Mouse (Mus musculus) bone marrow, adult 2 months (tissue): ENCODE results near the gene Olfr509. TPM values are rescaled to one million over a fixed set of nuclear protein-coding genes. Genes with fewer than 3 reads are reported as not detected.
"Not testable (repeated sequence)": the region's sequence is repeated elsewhere in the genome, so short reads cannot be mapped to it uniquely, and the experiment has no call there.

ENCODE experiments used
- H3K27ac ChIP-seq: fragments of 200-500 bp; 2 replicates; pipeline ENCODE4 v1.5.1; 2012; ENCODE audit warnings: low read depth, mild to moderate bottlenecking, control low read depth, inconsistent platforms, low read length; ENCODE audit not compliant: control insufficient read depth, poor library complexity, insufficient read depth
- H3K4me1 ChIP-seq: fragments of 200-500 bp; 2 replicates; pipeline ENCODE4 v1.6.1; 2011; ENCODE audit warnings: low read length; ENCODE audit not compliant: control insufficient read depth, insufficient read depth
- H3K4me3 ChIP-seq: fragments of 200-500 bp; replicated peaks from 2 replicates; pipeline ENCODE3; 2011; ENCODE audit warnings: mild to moderate bottlenecking, low read depth, low read length, control low read depth; ENCODE audit not compliant: control insufficient read depth
- CTCF ChIP-seq: fragments of 200-500 bp; IDR thresholded peaks from 2 replicates; pipeline ENCODE4 v1.5.1; 2011; ENCODE audit warnings: low read length, control low read depth; ENCODE audit not compliant: control insufficient read depth, insufficient read depth
- POLR2A ChIP-seq: fragments of 200-500 bp; IDR thresholded peaks from 2 replicates; pipeline ENCODE4 v1.6.1; 2011; ENCODE audit warnings: low read depth, mild to moderate bottlenecking, control low read depth, low read length, borderline replicate concordance; ENCODE audit not compliant: control insufficient read depth
- WGBS: fragments of 180-500 bp; shearing (Covaris S2); methylation state at CpG from one replicate; pipeline ENCODE4 v1.1.7; 2018; 5-methylcytosine and 5-hydroxymethylcytosine counted together
- polyA plus RNA-seq: library from polyadenylated mRNA; stranded (reverse); fragments of >200 nt; gene quantifications from 2 replicates; pipeline ENCODE4 v1.2.4, GENCODE M21; 2011; ENCODE audit warnings: low replicate concordance; ENCODE audit not compliant: missing spikeins, insufficient read depth, insufficient read length

Gene Olfr509
- polyA plus RNA-seq, 1 experiment, result not detected

GRCm38 (mm10) chr7:108610487-108610886, 41.2 kb downstream of the Olfr509 start, which contains the start of gene Olfr506:
Gene Olfr506 (plus strand): TSS chr7:108610787.
- TF ChIP-seq CTCF (no peak), POLR2A (no peak)

GRCm38 (mm10) chr7:108601916-108602315, 49.8 kb downstream of the Olfr509 start:
- not testable (repeated sequence) for H3K4me3 ChIP-seq, H3K4me1 ChIP-seq, H3K27ac ChIP-seq
- 71% methylated on average over 3 of the region's 3 CpGs for whole genome bisulfite sequencing

More at GRCm38 (mm10) chr7:108610487-108610886, 41.2 kb downstream of the Olfr509 start, which contains the start of gene Olfr506:
- H3K27ac ChIP-seq, result no peak within 1 kb of the TSS
- H3K4me1 ChIP-seq, result no peaks in the 10 kb centered on the region
- no peak within 1 kb of the TSS for H3K4me3 ChIP-seq

Other genes with a start within 250 kb of the Olfr509 start
- gene Olfr497, start 231.5 kb downstream of the Olfr509 start, polyA plus RNA-seq, result not detected in 2 replicates
- gene Olfr498, start 186.6 kb downstream of the Olfr509 start, polyA plus RNA-seq, result not detected in 2 replicates
- gene Olfr502, start 126.8 kb downstream of the Olfr509 start, polyA plus RNA-seq, result not detected in 2 replicates
- gene Olfr503, start 107.4 kb downstream of the Olfr509 start, polyA plus RNA-seq, result not detected in 2 replicates
- gene Olfr504, start 86.1 kb downstream of the Olfr509 start, polyA plus RNA-seq, result not detected in 2 replicates
- not detected in 2 replicates for gene Olfr506, start 41.1 kb downstream of the Olfr509 start, polyA plus RNA-seq
- gene Olfr507, start 30.1 kb downstream of the Olfr509 start, polyA plus RNA-seq, result not detected in 2 replicates
- gene Olfr508, start 21.9 kb downstream of the Olfr509 start, polyA plus RNA-seq, result not detected in 2 replicates
- not detected in 2 replicates for gene Olfr510, start 14.5 kb upstream of the Olfr509 start, polyA plus RNA-seq
- not detected in 2 replicates for gene Olfr512, start 61.4 kb upstream of the Olfr509 start, polyA plus RNA-seq
- gene Olfr513, start 99.1 kb upstream of the Olfr509 start, polyA plus RNA-seq, result not detected in 2 replicates
- not detected in 2 replicates for gene Olfr514, start 174.1 kb upstream of the Olfr509 start, polyA plus RNA-seq
- not detected in 2 replicates for gene Olfr516, start 198.6 kb upstream of the Olfr509 start, polyA plus RNA-seq
- not detected in 2 replicates for gene Olfr517, start 220.5 kb upstream of the Olfr509 start, polyA plus RNA-seq
- not detected in 2 replicates for gene Olfr518, start 233.1 kb upstream of the Olfr509 start, polyA plus RNA-seq
- gene Olfr519, start 242.5 kb upstream of the Olfr509 start, polyA plus RNA-seq, result not detected in 2 replicates